Mouse (Mus musculus): ENCODE measurements around the gene Rhou.

Rhou gene

DNA sequence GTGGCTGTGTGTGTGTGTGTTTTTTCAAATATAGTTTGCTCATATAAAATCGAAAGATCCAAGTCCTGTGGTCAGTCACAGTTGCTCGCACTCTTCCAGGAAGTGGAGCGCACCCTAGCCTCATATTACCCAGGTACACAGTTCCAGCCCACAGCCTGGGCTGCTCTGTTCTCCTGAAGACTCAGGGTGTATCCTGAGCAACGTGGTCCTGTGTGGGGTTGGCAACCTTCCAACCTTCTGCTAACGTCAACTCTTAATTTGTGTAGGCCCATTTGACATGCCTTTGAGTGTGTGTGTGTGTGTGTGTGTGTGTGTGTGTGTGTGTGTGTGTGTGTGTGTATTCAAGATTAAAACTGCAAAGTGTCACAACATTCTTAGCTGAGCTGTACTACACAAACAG, 43.6 kb downstream of the Rhou start:
- no peak for DNase-seq

DNA sequence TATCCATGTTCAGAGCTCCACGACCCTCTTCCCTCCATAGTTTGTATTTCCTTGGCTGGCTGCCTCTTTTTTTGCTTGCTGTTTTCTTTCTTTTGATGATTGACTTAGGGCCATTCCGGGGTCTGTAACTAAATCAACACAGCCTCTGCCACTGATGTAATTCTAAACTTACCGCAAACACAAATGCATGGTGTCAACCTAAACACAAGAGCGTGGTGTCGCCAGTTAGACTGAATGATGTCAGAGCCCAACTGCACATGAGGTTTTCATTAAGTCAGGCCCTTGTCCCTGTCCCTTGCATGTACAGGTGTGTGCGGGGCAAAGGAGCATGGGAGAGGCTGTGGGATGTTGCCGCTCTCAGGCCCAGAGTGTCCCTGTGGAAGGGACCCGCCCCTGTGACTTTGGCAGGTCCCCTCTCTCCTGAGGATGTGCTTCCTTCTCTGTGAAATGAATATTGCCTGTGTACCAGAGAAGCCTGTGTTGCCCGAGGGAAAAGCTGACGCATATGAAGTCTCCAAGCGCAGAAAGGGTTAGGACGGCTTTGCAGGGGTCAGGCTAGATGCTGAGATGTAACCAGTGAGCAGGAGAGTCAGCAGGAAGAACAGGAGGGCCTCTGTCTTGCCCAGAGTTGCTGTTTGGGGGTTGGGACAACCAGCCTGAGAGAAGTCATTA, 46.8 kb downstream of the Rhou start:
- no peak for DNase-seq

- peak; percentile 25 for DNase-seq
Measured at GRCm38 (mm10) chr8:123701952-123702587, 48.3 kb downstream of the Rhou start.

DNA sequence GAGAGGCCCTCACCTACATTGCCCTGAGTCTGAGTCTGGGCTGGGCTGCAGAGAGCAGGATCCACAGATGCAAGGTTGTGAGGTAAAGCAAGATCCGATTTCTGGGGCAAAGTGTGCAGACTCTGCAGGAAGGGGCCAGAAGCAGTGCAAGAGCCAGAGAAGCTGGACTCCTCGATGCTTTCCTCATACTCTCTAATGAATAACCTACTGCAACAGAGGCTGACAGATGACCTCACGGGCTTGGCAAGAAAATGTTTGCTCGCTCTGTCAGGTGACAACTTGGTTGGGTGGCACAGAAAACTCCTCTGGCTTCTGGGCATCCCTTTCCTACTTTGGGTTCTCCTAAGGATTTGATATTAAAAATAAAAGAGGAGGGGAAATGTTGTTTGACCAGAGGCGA, 51.6 kb downstream of the Rhou start:
- no peak for DNase-seq

- no peak for DNase-seq
Measured at GRCm38 (mm10) chr8:123707137-123707536, 53.4 kb downstream of the Rhou start.

- no peak for DNase-seq
Measured at GRCm38 (mm10) chr8:123708729-123709128, 55.0 kb downstream of the Rhou start.

GRCm38 (mm10) chr8:123710335-123710734, 56.6 kb downstream of the Rhou start:
- no peak for DNase-seq
